Mouse (Mus musculus) lung, postnatal 4 days (tissue): ENCODE data around the gene Gpha2.

Experiments used
- DNase-seq, 2 experiments: peaks; one replicate each; pipeline ENCODE4 v3.0.0; 2021

The Gpha2 gene

DNA sequence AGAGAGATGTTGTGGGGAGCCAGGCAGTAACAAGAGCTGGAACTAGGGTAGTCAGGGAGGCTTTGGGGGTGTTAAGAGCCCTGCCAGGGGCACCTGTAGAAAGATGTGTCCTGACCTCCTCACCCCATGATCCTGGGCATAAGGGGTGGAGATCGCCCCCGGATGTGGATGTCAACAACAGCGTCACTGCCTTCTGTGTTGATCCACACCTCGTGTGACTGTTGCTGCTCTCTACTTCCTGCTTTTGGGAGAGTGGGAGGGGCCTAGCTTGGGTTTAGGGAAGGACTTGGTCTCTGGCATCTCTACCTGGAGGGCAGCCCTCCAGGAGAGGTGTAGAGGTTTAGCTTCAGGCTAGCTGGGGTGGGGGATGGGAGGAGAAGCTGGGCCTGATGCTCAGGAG is 16.1 kb downstream of the Gpha2 start:
- peak; percentile 69 to 80 for DNase-seq

DNA sequence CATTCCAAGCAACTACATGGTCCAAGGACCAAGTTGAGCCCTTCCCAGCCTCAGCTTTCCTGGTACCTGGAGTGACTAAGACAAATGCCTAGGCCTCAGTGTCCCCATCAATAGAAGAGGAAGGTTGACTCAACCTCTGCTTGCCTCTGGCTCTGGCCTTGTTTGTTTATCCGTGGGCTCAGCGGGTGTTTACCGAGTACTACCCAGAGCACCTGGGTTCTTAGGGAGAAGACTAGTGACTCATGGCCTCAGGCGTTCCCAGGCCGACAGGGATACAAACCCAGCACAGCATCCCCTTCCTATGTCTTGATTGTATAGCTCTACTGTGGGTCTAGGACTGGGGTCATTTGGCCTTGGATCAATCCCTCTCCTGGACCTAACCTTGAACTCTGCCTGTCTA is 17.0 kb downstream of the Gpha2 start:
- no peak for DNase-seq

DNA sequence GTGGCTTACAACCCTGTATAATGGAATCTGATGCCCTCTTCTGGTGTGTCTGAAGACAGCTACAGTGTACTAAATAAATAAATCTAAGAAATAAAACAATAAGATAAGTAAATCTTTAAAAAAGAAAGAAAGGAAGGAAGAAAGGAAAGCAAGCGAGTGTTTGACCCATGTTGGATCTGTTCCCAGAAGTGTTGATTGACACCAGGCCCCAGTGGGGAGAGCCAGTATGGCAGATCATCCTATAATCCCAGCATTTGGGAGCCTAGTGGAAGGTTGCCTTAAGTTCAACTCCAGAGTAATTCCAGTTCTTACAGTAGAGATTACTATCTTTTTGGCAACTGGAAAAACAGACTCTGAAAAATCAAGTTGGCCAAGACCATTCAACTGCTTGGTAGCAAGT is 19.6 kb downstream of the Gpha2 start:
- no peak for DNase-seq

DNA sequence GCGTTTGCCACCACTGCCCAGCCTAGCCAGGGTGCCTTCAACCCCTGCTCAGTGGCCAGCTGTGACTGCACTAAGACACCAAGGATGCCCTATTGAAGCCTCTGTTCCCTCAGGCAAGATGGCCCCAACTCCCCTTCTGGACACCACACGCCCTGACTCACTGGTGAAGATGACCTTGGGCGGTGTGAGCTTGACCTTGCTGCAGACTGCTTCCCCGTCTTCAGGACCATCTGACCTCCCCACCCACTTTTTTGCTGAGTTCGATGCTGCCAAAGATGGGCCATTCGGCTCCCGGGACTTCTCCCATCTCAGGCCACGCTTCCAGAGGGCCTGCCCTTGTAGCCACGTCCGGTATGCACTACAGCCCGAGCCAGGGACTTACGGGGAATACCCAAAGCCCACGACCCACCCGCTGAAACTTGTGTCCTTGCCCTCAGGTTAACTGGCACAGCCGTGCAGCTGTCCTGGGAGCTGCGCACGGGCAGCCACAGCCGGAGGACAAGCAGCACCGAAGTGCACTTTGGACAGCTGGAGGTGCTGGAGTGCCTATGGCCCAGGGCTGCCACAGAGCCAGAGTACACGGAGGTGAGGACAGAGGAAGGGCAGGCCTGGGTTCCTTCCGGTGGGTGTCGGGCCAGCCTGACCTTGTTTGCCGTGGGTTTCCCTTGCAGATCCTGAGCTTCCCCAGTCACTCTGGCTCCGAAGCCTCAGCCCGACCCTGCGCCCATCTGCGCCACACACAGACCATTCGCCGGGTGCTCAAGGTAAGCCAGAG is 21.5 kb downstream of the Gpha2 start:
- DNase-seq: no peak

DNA sequence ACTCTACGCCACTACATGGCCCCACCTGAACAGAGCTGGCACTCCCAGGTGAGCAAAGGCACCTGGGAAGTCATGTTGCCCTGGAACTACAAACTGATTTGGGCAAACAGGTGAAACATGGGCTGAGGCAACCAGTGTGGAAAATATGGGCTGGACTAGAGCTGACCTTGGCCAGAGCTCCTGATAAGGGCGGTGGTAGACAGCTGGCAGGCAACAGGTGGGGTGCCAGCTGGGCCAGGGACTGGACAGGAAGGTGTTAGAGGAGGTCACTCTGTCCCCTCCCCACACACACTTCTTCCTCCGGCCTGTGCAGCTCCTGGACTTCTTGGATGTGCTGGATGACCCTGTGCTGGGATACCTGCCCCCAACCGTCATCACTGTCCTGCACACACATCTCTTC is 26.8 kb downstream of the Gpha2 start:
- DNase-seq: no peak

DNA sequence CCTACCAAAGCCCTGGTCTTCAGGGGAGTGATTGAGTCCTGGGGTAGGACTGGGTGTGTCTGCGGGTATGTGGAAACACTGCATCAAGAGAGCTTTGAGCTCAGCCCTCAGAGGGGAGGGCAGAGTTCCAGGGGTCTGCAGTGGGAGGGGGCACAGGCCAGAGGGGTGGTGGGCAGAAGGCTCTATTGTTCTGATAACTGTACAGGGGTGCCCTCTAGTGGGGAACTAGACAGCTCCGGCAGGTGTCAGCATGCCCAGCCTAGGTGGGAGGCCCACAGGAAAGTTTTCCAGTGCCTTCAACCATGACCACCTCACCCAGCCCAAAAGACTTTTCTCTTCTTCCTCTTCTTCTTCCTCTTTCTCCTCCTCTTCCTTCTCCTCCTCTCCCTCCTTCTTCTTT is 34.2 kb downstream of the Gpha2 start:
- DNase-seq: peak in 1 of 2 experiments; percentile 47

DNA sequence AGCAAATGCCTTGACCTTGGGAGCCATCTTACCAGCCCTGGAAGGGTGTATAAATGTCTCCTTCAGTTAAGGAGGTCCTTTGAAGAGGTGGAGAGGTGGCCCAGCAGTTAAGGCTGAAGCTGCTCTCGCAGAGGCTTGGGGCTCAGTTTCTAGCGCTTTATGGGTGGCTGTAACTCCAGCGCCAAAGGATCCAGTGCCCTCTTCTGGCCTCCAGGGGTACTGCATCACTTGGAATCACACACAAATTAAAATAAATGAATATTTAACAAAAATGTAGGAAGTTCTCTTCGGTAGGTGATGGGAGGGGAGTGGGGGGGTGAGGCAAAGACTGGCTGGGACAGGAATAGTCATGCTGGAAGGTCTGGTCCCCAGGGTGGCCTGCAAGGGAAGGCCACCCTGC is 34.8 kb downstream of the Gpha2 start:
- no peak for DNase-seq

DNA sequence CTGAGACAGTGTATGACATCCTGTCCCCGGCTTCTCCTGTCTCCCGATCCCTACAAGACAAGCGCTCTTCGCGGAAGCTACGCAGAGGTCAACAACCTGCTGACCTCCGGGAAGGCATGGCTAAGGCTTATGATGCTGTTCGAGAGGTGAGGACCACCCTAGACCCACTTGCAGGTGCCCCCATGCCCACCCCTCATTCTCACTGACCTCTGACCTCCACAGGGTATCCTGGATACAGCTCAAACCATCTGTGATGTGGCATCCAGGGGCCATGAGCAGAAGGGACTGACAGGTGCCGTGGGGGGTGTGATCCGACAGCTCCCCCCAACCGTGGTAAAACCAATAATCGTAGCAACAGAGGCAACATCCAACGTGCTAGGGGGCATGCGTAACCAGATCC is 35.2 kb downstream of the Gpha2 start:
- DNase-seq: no peak

DNA sequence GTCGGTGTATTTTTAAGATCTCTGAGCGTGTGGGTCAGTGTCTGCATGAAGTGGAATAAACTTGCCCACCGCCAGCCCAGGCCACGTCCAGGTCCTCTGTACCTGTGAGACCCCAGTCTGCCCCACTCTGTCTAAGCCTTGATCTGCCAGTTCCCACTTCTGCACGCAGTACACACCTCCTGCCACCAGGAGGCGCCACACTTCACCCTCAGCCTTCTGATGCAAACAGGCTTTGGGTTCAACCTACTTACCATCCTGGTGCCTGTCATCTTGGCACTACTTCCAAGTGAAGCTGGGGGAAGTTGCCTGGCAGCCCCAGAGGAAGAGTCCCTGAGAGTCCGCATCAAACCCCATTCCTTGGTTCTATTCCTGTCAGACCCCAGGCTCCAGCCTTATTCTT is 36.0 kb downstream of the Gpha2 start:
- DNase-seq: peak; percentile 75 to 86

DNA sequence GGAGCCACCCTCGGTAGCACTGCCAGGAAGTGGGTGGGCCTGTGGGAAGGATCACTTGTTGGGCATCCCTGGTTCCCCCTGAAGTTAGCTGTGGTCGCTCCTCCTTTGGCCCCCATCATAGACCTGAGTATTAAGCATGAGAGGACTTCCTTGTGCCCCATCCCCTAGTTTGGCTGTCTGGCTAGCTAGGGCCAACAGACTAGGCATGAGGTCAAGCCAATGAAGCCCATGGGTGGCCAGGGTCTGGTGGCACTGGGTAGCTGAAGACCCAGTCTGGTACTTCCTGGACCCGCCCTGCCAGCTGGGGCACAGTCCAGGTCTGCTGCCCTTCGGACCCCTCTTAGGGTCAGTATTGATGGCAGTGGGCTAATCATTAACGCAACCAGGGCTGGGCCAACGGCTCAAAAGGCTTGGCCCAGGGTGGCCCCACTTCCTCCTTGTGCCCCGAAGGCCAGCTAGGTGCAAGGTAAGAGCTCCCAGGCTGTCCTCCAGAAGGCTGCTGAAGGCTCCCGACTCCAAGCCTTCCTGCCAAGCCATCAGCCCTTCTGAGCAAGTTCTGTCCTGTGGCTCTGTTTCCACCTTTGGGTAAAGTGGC is 36.8 kb downstream of the Gpha2 start:
- DNase-seq: no peak

DNA sequence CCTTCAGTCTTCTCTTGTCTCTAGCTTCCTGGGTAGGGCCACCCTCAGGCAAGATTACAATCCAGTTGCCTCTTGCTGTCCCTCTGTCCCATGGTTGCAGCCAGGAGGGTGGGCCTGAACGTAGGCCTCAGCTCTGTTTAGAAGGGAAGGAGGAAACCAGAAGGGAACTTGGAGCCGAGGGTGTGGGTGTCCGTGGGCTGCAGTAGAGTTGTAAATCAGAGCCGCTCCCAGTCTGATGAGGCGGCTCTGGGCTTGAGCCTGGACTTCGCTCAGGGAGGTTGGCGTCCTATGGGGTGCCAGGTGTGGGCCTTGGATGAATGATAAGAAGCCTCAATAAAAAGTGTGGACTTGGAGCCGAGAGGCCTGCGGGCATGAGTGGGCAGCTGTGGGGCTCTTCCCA is 38.0 kb downstream of the Gpha2 start:
- no peak for DNase-seq

DNA sequence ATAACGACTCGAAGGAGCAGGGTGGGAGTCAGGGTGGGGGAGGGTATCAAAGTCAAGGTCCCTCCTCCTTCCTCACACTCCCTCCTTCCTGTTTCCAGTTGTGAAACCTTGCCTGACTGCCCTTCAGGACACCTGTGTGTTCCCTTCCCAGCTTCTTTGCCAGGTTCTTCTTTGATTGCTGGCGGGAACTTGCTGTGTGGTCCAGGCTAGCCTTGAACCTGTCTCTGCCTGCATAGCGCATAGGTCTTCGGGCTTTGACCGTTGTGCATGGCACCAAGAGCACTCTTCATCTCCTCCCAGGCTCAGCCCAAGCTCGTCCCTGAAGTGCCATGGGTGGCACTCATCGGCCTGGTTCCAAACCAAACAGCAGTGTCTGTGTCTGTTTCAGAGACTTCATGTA is 38.8 kb downstream of the Gpha2 start:
- DNase-seq: no peak

DNA sequence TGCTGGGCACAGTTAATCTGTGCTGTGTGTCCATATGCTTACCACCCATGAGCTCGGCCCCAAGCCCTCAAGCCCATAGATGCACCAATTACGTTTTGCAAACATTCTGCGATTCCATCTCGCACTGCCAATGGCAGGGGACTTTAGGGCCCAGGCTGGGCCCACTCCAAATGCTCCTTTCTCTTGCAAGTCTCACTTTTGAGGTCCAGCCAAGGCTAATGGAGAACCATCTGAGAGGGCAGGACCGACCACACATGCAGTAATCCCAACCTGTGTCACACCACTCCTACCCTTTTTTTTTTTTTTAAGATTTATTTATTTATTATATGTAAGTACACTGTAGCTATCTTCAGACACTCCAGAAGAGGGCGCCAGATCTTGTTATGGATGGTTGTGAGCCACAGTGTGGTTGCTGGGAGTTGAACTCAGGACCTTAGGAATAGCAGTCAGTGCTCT is 39.6 kb downstream of the Gpha2 start:
- no peak for DNase-seq

DNA sequence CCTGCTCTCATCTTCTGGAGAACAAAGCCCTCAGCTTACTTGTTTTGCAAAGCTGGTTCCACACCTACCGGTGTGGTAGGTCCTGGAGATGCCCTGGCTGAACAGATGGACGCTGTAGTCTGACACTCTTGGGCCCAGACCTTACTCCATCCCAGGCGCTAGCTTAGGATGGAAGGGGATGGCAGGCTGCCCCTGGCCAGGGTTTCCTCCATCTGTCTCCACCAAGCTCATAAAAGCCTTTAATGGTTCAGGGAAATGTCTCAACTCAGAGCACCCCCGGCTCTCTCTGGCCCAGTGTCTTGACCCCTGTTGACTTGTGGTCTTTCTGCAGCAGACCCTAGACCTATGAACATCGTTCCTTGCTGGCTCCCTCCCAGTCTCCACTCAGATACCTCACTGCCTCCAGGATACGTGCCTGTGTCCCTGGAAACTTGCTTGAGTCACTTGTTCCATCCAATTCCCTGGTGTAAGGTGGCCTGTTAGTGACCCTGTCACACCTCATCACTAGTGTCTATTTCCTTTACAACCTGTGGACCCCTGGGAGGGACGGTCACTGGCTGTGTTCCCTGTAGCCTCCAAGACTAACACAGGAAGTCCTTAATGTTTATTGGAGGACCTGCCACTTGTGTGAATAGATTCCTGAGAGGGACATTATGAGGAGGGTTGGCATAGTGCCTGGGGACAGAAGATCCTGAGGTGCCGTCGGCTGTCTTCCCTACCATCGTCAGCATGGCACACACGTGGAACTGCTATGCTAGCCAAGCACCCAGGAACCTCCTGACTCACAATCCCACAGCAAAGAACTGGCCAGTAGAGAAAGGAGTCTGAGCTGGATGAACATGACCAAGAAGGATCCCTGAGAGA is 41.4 kb downstream of the Gpha2 start:
- DNase-seq: peak in 1 of 2 experiments; percentile 60

DNA sequence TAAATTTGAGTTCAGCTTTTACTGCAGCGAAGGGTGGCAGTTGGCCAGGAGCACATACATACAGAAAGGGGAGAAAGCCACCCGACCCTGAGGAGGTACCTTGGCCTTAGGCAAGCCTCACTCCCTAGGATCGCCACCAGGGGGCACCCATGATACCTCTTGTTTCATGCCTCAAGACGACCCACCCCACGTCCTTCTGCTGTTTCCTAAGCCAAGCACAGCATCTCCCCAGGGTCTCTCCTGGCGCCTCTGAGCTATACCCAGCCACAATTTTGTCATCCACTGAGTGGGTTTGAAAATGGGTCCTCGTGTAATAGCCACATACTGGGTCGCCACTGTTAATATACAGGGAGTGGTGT is 42.0 kb downstream of the Gpha2 start:
- DNase-seq: peak; percentile 86 to 90

DNA sequence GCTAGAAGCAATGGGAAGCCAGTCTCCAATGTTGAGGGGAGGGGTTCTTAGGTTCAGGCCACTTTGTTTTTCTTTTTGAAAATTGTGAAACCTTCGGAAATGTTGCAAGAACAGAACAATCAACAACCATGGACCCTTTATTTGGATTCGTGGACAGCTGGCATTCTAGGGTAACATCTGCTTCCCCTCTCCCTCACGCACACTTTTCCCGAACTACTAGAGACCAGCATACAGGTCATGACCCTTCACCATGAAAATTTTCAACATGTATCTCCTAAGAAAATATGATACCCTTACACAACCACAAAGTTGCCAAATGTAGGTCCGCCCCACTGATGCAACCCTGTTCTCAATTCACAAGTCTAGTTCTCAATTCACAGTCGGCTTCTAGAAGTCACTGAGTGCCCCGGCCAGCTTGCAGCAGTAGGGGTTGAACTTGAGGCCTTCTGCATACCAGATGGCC is 42.5 kb downstream of the Gpha2 start:
- peak; percentile 70 to 73 for DNase-seq

DNA sequence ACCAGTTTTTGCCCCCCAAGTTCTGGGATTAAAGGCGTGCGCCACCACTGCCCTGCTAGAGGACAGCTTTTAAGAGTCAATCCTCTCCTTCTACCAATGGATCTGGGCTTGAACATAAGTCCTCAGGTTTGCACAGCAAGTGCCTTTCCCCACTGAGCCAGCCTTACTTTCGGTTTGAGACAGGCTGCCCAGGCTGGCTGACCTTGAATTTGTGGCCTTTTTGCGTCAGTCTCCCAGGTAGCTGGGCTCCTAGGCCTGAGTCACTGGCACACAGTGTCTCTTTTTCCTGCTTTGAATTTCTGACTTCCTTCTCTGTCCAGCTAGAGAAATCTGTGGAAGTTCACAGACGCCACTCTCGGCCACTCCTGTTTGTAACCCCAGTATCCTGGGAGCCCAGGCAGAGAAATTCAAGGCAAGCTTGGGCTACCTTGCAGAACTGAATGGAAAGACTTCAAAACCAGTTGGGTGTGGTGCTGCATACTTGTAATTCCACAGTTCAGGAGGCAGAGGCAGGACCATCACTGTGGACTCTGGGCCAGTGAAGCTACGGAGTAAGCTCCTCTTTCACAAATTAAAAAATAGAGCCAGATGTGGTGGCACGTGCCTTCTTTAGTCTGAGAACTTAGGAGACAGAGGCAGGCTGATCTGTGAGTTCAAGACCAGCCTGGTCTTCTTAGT is 43.8 kb downstream of the Gpha2 start:
- no peak for DNase-seq

DNA sequence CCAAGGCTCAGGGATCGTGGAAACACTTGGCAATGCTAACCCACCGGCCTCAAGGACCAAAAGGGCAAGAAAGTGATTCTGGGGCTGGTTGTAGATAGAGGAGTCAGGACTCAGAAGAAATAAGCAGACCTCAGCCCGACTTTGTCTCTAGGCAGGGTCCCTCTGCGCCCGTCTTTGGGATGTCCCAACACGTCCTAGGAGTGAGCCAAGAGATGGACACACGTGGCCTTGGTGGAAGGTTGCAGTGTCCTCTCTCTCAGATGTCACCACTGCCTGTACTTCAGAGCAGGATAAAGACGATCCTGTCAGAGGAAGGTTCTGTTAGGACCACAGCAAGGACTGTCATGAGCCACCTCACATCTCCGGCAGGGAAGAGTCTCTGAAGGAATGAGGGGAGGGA is 44.5 kb downstream of the Gpha2 start:
- DNase-seq: no peak

DNA sequence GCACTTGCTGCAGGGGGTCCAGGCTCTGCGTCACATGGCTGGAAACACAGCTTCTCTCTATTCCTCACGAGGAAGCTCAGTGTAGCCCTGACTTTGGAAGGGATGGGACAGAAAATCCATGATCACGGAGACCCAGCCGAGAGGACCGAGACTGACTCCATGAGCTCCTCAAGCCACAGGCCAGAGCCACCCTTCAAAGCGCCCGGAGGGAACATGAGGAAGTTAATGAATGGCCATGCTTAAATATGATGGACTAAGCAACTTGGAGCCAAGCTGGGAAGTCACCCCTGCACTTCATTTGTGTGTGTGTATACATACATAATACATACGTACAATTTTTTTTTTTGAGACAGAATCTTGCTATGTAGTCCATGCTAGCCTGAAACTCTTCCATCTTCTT is 45.0 kb downstream of the Gpha2 start:
- no peak for DNase-seq

DNA sequence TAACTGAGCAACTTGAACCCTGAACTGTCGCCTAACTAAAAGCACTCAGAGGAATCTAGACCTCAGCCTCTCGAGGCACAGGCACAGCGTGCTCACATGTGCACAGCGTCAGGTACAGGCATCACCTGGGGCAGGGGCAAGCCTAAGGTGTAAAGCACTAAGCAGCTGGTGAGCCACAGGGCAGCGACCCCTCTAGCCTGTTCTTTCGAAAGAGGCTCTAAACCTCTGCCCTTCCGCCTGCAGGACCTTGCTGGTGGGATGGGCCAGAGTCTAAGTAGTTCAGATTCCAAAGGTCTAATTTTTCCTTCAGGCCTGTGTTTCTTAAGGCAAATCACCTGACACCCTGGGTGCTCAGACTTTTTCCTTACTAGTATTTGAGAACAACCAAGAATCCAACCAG is 45.9 kb downstream of the Gpha2 start:
- no peak for DNase-seq

DNA sequence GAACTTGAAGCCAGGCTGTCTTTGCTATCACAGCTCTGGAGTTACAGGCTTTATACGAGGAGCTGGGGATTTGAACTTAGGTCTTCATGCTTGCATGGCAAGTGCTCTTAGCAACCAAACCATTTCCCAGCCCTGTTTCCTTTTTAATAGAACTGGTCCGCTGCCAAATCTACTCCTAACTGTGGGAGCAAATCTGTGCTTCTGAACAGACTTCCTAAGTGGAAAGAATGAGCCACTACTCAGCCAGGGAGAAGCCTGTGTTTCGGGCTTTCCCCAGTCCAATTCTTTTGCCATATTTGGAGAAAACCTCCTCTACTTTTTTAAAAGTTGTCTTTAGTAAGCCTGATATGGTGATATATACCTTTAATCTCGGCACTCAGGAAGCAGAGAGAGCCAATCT is 46.6 kb downstream of the Gpha2 start:
- DNase-seq: no peak

DNA sequence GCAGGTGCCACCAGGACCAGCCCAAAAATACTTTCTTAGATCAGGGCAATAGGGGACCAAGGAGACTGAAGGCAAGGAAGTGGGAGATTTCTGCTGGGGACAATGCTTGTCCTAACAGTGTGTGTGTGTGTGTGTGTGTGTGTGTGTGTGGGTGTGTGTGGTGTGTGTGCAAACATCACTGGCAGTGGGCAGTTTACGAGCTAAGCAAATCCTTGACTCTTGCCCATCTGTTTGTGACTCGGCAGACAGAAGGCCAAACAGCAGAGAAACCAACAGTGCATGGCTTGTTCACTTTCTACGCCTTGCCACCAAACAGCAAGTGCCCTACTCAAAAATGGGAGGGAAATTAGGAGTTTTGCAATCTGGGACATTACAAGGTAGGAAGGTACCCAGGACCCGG is 47.4 kb downstream of the Gpha2 start:
- DNase-seq: no peak

DNA sequence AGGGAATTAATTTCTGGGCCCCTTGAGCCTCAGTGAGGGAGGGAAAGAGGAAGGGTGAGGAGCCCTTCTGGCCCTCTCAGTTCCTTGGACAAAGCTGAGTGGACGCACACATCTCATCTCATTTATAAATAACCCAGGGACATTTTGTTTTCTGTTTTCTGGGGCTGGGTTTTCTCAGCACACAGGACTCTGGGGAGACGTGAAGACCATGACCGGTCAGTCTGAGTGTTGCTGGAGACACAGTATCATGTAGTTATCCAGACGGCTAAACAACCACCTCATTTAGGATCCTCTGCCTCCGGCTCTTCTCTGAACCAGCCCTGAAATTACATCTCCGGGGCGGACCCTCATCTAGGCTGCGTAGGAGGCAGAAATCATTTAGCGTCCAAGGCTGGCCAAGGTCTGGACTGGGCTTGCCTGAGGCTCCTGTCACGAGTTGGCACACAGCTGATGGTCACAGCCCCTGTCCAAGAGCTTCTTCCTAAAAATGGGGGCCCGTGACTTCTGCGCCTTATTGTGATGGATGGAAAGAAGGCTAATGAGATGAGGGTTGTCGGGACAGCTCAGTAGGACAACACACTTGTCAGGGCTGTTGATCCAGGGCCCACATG is 47.9 kb downstream of the Gpha2 start:
- no peak for DNase-seq
